Mouse (Mus musculus): ENCODE results near the gene Ube2a. TPM values are rescaled to one million over a fixed set of nuclear protein-coding genes. Genes with fewer than 3 reads are reported as not detected.
"Not testable (repeated sequence)": the region's sequence is repeated elsewhere in the genome, so short reads cannot be mapped to it uniquely, and the experiment has no call there.

The Ube2a gene
- polyA plus RNA-seq, 1 experiment from 2014 or later: 114 TPM

DNA sequence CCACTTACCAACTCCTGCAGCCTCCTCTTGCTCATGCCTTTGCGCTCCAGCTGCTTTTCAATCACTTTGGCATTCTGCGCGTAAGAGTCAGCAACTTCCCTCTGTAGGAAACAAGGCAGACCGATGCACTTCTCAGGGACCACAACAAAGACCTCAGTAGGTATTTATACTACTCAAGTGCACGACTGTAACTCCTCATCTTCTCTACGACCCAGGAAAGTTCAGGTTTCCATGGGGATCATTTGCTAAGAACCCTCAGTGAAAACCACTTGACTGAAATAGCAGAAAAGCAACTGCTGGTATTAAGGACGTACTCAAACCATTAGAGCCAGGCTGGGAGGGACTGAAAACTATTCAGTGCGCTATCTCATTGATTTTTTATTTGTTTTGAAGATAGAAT is 21.1 kb upstream of the Ube2a start:
- Histone ChIP-seq H3K36me3 (no peaks in the 10 kb centered on the region), H3K27me3 (replicated peaks) (no peaks in the 10 kb centered on the region), H3K9ac (no peak overlapping the region), H3K27ac (no peak overlapping the region), H3K9me3 (no peaks in the 10 kb centered on the region), H3K4me3 (no peak overlapping the region), H3K4me1 (no peaks in the 10 kb centered on the region), H3K4me2 (replicated peaks) (no peak overlapping the region)
- WGBS: 85% methylated on average over 8 of the region's 8 CpGs
- ATAC-seq (ENCODE audit: low FRiP score, low read depth): no peak

DNA sequence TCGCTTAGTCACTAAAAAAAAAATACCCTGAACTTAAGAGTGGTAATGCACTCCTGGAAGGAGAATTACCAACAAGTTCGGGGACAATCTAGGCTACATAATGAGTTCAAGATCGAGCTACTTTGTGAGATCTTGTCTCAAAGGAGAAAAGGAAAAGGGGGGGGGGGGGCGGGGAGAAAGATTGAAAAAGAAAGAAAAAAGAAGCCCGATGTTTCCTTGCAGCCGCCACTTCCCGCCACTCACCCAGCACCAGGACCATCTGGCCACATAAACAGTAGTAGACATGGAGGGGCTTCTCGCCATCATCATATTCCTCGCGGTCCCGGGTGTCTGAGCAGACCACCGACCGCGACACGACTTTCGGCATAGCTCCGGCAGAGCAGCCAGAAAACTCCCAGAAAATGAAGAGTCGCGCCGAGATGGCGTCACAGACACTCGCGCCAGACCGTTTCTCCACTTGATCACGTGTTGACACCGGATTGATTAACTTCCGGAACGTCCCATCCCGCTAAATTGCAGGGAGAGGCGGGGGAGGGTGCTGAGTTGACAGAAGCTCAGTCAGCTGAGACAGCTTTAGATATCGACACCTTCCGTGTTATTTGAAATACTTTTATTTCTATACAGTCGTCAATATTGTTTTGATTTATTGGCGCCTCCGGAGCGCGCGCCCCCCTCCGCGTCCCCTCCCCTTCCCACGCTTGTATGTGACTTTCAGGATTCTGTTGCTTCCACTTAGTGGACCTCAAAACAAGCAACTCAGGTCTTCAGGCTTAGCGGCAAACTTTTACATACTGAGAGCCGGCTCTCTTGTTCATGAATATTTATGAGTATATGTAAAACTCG is 9.7 kb upstream of the Ube2a start:
- Histone ChIP-seq H3K27me3 (replicated peaks) (no peaks in the 10 kb centered on the region), H3K9me3 (no peaks in the 10 kb centered on the region), H3K9ac (0 out of 2 replicates have a peak overlapping the region, but pooled peaks have one; percentile 26), H3K4me1 (no peaks in the 10 kb centered on the region), H3K27ac (no peak overlapping the region), H3K4me2 (replicated peaks) (peak overlapping the region; percentile 53), H3K4me3 (peak overlapping the region; percentile 35), H3K36me3 (no peaks in the 10 kb centered on the region)
- ATAC-seq (ENCODE audit: low FRiP score, low read depth): peak; percentile 91
- WGBS: 17% methylated on average over 43 of the region's 44 CpGs

DNA sequence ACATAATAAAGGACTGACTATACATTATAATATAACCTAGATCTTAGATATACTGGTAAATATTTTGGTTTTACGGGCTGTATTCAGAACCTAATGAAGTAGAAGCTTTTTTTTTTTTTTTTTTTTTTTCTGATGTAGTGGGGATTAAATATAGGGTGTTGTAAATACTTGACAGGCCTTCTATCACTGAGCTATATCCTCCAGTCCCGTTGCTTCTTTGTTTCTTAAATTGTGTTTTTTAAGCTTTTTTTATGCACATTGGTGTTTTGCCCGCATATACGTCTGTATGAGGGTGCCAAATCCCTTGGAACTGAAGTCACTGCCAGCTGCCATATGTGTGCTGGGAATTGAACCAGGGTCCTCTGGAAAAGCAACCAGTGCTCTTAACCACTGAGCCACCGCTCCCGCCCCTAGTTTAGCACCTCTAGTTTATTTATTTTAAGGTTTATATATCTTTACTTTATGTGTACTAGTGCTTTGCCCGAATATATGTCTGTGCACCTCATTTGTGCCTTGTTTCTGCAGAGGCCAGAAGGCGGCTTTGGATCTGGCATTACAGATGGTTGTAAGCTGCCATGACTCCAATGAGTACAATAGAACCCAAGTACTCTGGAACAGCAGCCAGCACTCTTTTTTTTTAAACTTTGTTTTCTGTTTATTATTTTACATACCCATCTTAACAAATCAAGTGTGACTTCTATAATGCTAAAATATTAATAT is 8.9 kb upstream of the Ube2a start:
- H3K4me2 ChIP-seq (replicated peaks): peak overlapping the region; percentile 35
- H3K9ac ChIP-seq: no peak overlapping the region
- peak; percentile 50; the same call in 1 of the 2 replicates for ATAC-seq (ENCODE audit: low FRiP score, low read depth)
- no peak overlapping the region for H3K27ac ChIP-seq
- no peaks in the 10 kb centered on the region for H3K9me3 ChIP-seq
- H3K4me1 ChIP-seq: no peaks in the 10 kb centered on the region
- H3K4me3 ChIP-seq: no peak overlapping the region; the same call in 1 of the 2 replicates
- no peaks in the 10 kb centered on the region for H3K27me3 ChIP-seq (replicated peaks)
- H3K36me3 ChIP-seq: no peaks in the 10 kb centered on the region
- WGBS: 55% methylated on average over 8 of the region's 8 CpGs

- Histone ChIP-seq H3K4me3 (no peak overlapping the region), H3K27me3 (replicated peaks) (no peaks in the 10 kb centered on the region)
- 81% methylated on average over 3 of the region's 3 CpGs for WGBS
Measured at GRCm38 (mm10) chrX:36870372-36870771, 3.3 kb upstream of the Ube2a start.

DNA sequence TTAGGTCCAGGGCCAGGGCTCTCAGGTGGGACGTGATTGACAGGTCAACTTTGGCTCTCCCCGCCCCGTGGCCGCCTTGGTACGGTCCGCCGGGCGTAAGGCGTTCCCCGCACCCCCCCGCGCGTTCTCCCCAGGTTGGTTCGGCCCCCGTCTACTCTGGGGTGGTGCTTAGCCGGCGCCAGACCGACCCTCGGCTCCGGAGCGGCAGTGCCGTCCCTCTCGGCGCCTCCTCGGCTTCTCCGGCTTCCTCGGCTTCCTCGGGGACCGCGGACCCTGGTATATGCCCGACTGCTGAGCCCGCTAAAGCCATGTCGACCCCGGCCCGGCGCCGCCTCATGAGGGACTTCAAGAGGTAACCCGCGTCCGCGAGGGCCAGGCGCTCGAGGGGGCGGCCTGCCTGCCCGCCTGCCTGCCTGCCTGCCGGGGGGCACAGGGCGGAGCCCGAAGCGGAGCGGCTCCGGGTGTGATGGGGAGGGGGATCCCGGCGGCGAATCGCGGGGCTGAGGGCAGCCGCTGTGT is 537 bp downstream of the Ube2a start:
- WGBS: 16% methylated on average over 57 of the region's 57 CpGs
- peak overlapping the region; percentile 83 for H3K9ac ChIP-seq
- 0 out of 2 replicates have a peak, but pooled peaks cover 4% of the 10 kb centered on the region for H3K4me1 ChIP-seq
- H3K4me2 ChIP-seq (replicated peaks): peak overlapping the region; percentile 63
- peak overlapping the region; percentile 50; the same call in 1 of the 2 replicates for H3K27ac ChIP-seq
- no peaks in the 10 kb centered on the region for H3K27me3 ChIP-seq (replicated peaks)
- ATAC-seq (ENCODE audit: low FRiP score, low read depth): peak; percentile 97
- H3K9me3 ChIP-seq: no peaks in the 10 kb centered on the region
- peak overlapping the region; percentile 65 for H3K4me3 ChIP-seq
- H3K36me3 ChIP-seq: no peaks in the 10 kb centered on the region

More at GRCm38 (mm10) chrX:36870372-36870771, 3.3 kb upstream of the Ube2a start:
- Histone ChIP-seq H3K27ac (no peak overlapping the region), H3K36me3 (no peaks in the 10 kb centered on the region), H3K9ac (no peak overlapping the region), H3K4me2 (replicated peaks) (no peak overlapping the region), H3K9me3 (no peaks in the 10 kb centered on the region), H3K4me1 (0 out of 2 replicates have a peak, but pooled peaks cover 2% of the 10 kb centered on the region)
- no peak for ATAC-seq (ENCODE audit: low FRiP score, low read depth)

GRCm38 (mm10) chrX:36874704-36875128 is 1.0 kb downstream of the Ube2a start:
- H3K4me2 ChIP-seq (replicated peaks): peak overlapping the region; percentile 63
- ATAC-seq (ENCODE audit: low FRiP score, low read depth): peak; percentile 71
- 0 out of 2 replicates have a peak, but pooled peaks cover 4% of the 10 kb centered on the region for H3K4me1 ChIP-seq
- H3K9me3 ChIP-seq: no peaks in the 10 kb centered on the region
- no peaks in the 10 kb centered on the region for H3K27me3 ChIP-seq (replicated peaks)
- 11% methylated on average over 36 of the region's 36 CpGs for WGBS
- no peaks in the 10 kb centered on the region for H3K36me3 ChIP-seq
- peak overlapping the region; percentile 65 for H3K4me3 ChIP-seq
- H3K27ac ChIP-seq: peak overlapping the region; percentile 50; the same call in 1 of the 2 replicates
- H3K9ac ChIP-seq: peak overlapping the region; percentile 83

GRCm38 (mm10) chrX:36884719-36885118 is 11.0 kb downstream of the Ube2a start:
- H3K4me1 ChIP-seq: no peaks in the 10 kb centered on the region
- no peak overlapping the region for H3K9ac ChIP-seq
- H3K27ac ChIP-seq: no peak overlapping the region
- no peak overlapping the region for H3K4me2 ChIP-seq (replicated peaks)
- no peaks in the 10 kb centered on the region for H3K9me3 ChIP-seq
- no peak overlapping the region for H3K4me3 ChIP-seq
- no peaks in the 10 kb centered on the region for H3K27me3 ChIP-seq (replicated peaks)
- peaks cover 7% of the 10 kb centered on the region; the same call in 1 of the 2 replicates for H3K36me3 ChIP-seq
- no peak for ATAC-seq (ENCODE audit: low FRiP score, low read depth)
- WGBS: 95% methylated on average over 1 of the region's 1 CpGs

DNA sequence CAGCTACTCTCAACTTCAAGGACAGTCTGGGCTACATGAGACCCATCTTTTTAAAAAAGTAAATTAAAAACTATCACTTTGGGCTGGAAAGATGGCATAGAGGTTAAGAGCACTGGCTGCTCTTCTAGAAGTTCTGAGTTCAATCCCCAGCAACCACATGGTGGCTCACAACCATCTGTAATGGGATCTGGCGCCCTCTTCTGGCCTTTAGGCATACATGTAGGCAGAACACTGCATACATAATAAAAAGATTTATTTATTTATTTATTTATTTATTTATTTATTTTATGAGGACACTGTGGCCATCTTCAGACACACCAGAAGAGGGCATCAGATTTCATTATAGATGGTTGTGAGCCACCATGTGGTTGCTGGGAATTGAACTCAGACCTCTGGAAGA is 25.2 kb downstream of the Ube2a start:
- H3K4me2 ChIP-seq (replicated peaks); ATAC-seq (ENCODE audit: low FRiP score, low read depth); H3K27ac ChIP-seq; H3K27me3 ChIP-seq (replicated peaks); H3K4me3 ChIP-seq; H3K36me3 ChIP-seq; H3K9me3 ChIP-seq; H3K4me1 ChIP-seq; H3K9ac ChIP-seq: not testable (repeated sequence)
- 52% methylated on average over 1 of the region's 1 CpGs for WGBS

- H3K27ac ChIP-seq: no peak overlapping the region
Measured at GRCm38 (mm10) chrX:36901655-36902054, 28.0 kb downstream of the Ube2a start.

GRCm38 (mm10) chrX:36902321-36903114 is 28.8 kb downstream of the Ube2a start, which contains the start of gene Nkrf:
Nkrf (minus strand) TSS chrX:36902899.
- no peaks in the 10 kb centered on the region for H3K36me3 ChIP-seq
- peak within 1 kb of the TSS; percentile 32; the same call in 1 of the 2 replicates for H3K27ac ChIP-seq
- H3K27me3 ChIP-seq (replicated peaks): no peaks in the 10 kb centered on the region
- peak within 1 kb of the TSS; percentile 75 for H3K9ac ChIP-seq
- ATAC-seq (ENCODE audit: low FRiP score, low read depth): peak; percentile 81
- peak within 1 kb of the TSS; percentile 59 for H3K4me3 ChIP-seq
- H3K4me2 ChIP-seq (replicated peaks): peak within 1 kb of the TSS; percentile 61
- H3K4me1 ChIP-seq: no peaks in the 10 kb centered on the region
- 0 out of 2 replicates have a peak, but pooled peaks cover 2% of the 10 kb centered on the region for H3K9me3 ChIP-seq
- WGBS: 21% methylated on average over 46 of the region's 47 CpGs

More at GRCm38 (mm10) chrX:36901655-36902054, 28.0 kb downstream of the Ube2a start:
- H3K9ac ChIP-seq: peak overlapping the region; percentile 75; the same call in 1 of the 2 replicates
- H3K4me1 ChIP-seq: no peaks in the 10 kb centered on the region
- no peaks in the 10 kb centered on the region for H3K27me3 ChIP-seq (replicated peaks)
- H3K4me2 ChIP-seq (replicated peaks): peak overlapping the region; percentile 61
- ATAC-seq (ENCODE audit: low FRiP score, low read depth): no peak
- 0 out of 2 replicates have a peak, but pooled peaks cover 2% of the 10 kb centered on the region for H3K9me3 ChIP-seq
- H3K4me3 ChIP-seq: peak overlapping the region; percentile 59
- WGBS: 30% methylated on average over 3 of the region's 3 CpGs
- no peaks in the 10 kb centered on the region for H3K36me3 ChIP-seq

DNA sequence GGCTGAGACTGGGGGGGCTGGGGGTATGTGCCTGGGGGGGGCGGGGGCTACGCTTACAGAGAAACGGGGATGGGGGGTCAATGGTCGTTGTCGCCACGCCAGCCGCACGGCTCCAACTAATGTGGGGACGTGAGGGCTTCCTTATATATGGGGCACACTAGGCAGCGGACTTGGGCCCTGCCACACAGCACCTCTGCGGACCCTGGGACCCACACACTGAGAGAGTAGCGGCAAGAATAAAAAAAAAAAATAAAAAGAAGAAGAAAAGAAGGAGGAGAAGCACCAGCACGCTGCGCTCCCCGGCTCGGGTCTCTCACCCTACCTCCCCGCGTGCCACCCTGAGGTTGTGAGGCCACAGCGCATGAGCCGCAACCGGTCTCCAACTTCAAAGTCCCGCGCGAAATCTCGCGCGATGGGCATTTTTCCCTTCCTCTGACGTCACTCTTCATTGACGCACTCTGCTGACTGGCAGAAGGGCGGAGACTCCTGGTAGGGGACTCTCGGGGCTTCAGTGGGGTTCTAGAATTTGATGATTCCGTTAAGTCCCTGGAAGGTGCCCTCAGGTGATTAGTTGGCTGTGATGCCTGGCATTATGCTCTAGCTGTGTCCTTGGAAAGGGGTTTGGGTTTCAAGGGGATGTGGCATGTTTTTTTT is 29.5 kb downstream of the Ube2a start:
- Histone ChIP-seq H3K4me3 (peak overlapping the region; percentile 59), H3K27me3 (replicated peaks) (no peaks in the 10 kb centered on the region), H3K4me2 (replicated peaks) (peak overlapping the region; percentile 61), H3K4me1 (no peaks in the 10 kb centered on the region), H3K27ac (peak overlapping the region; percentile 32; the same call in 1 of the 2 replicates), H3K36me3 (no peaks in the 10 kb centered on the region), H3K9ac (peak overlapping the region; percentile 75), H3K9me3 (0 out of 2 replicates have a peak, but pooled peaks cover 2% of the 10 kb centered on the region)
- WGBS: 14% methylated on average over 32 of the region's 32 CpGs
- peak; percentile 88 for ATAC-seq (ENCODE audit: low FRiP score, low read depth)
